ENCODE assay signal across 26 mouse cellular contexts in genomic region chr1:127860492-127860891, GRCm38 (mm10). TPM values are rescaled to one million over a fixed set of nuclear protein-coding genes. Genes with fewer than 3 reads are reported as not detected.
DNase-seq lines count a peak whose midpoint lies in the region; TF ChIP-seq lines count a peak whose summit lies in the region.
"Had no signal": no experiment of that assay in that cellular context is flagged by ENCODE, and none has a peak within 500 bp of the region (broad histone marks: within the 10 kb centered on the region; RNA-seq: fewer than 3 reads in every experiment).

No protein-coding gene starts in this region.

- DNase-seq in right cerebral cortex, adult 18-20 months = peak; percentile 11
- DNase-seq in right cerebral cortex, postnatal 36 days (ENCODE audit: low spot score in 2 of 2) = no peak
- DNase-seq in NIH3T3 (ENCODE audit: low read depth) = peak; percentile 75
- no peak for DNase-seq in left cerebral cortex, adult 8-10 months (ENCODE audit: low spot score in 2 of 2)
- DNase-seq in cerebellum, postnatal 14 days = no peak
- DNase-seq: adrenal gland, adult 2 months; adrenal gland, postnatal 25 days; cerebellum, adult 18-20 months; cerebellum, adult 9-10 months; cerebellum, postnatal 25 days; gastrocnemius, postnatal 36 days; heart, adult 2 months; heart, postnatal 14 days; heart, postnatal 4 days; kidney, adult 18-20 months had no signal

- H3K4me2 ChIP-seq in myocyte (ENCODE audit: low read depth) = peak overlapping the region; percentile 53
- H3K4me2 ChIP-seq: embryonic facial prominence, embryonic 12.5 days; embryonic facial prominence, embryonic 15.5 days; forebrain, embryonic 13.5 days; heart, embryonic 13.5 days; hindbrain, embryonic 14.5 days had no signal

- no peak overlapping the region for H3K4me3 ChIP-seq in myocyte
- H3K4me3 ChIP-seq: embryonic facial prominence, embryonic 12.5 days; embryonic facial prominence, embryonic 15.5 days; erythroblast, embryonic 14.5 days; forebrain, embryonic 13.5 days; heart, adult 2 months; heart, embryonic 10.5 days; heart, embryonic 13.5 days had no signal

- TF ChIP-seq POLR2A in myocyte (IDR thresholded peaks at IDR 0.05; ENCODE audit: insufficient read length, low read depth) = no peak

- H3K27me3 ChIP-seq in myocyte (ENCODE audit: control insufficient read depth, insufficient read depth, insufficient read length) = no peaks in the 10 kb centered on the region
- H3K27me3 ChIP-seq: CH12.LX; embryonic facial prominence, embryonic 12.5 days; embryonic facial prominence, embryonic 15.5 days; forebrain, embryonic 13.5 days; heart, embryonic 13.5 days had no signal

- no peaks in the 10 kb centered on the region for H3K36me3 ChIP-seq in myocyte (ENCODE audit: control insufficient read depth, insufficient read depth)
- H3K36me3 ChIP-seq: embryonic facial prominence, embryonic 12.5 days; embryonic facial prominence, embryonic 15.5 days; G1E; heart, embryonic 10.5 days; heart, embryonic 13.5 days had no signal

- H3K79me2 ChIP-seq in myocyte (ENCODE audit: control insufficient read depth, insufficient read depth) = no peaks in the 10 kb centered on the region

- no peak overlapping the region for H3ac ChIP-seq in myocyte (ENCODE audit: control insufficient read depth, insufficient read length)

TF ChIP-seq in myocyte, 11 proteins besides CTCF, POLR2A, EP300 and RAD21:
- TF ChIP-seq MYOG (IDR thresholded peaks at IDR 0.05; ENCODE audit: control insufficient read depth in 1 of 3, insufficient read depth in 1 of 3, insufficient read length in 2 of 3, low read depth in 2 of 3) (no peak), REST (IDR thresholded peaks at IDR 0.05; ENCODE audit: insufficient read depth, insufficient read length) (no peak), CEBPB (IDR thresholded peaks at IDR 0.05; ENCODE audit: insufficient read depth, poor library complexity, severe bottlenecking) (no peak), POLR2AphosphoS2 (IDR thresholded peaks at IDR 0.05; ENCODE audit: insufficient read length, low read depth) (no peak), SRF (IDR thresholded peaks at IDR 0.05; ENCODE audit: control insufficient read depth, insufficient read length, low read depth) (no peak), MYOD1 (IDR thresholded peaks at IDR 0.05; ENCODE audit: control insufficient read depth in 1 of 3, insufficient read length in 2 of 3, low read depth in 2 of 3) (no peak), TCF3 (IDR thresholded peaks at IDR 0.05; ENCODE audit: insufficient read length, low read depth) (no peak), E2F4 (IDR thresholded peaks at IDR 0.05; ENCODE audit: insufficient read depth) (no peak), USF1 (IDR thresholded peaks at IDR 0.05; ENCODE audit: low read depth) (no peak)

RNA-seq across cellular contexts. Expression of gene Map3k19, which starts 5.7 kb away (rescaled TPM):
- 0.18 TPM for polyA plus RNA-seq in myocyte (2012; fragmentation: generic; extraction: Trizol)
- 1 to 10 TPM; 4.7 to 6.2 (median 5.5) TPM for total RNA-seq in left cerebral cortex, adult 8-10 months (2022)
- total RNA-seq: gastrocnemius, postnatal 36 days; heart, postnatal 4 days had no signal
- polyA plus RNA-seq: erythroblast, embryonic 14.5 days; G1E; heart, embryonic 10.5 days; intestine, embryonic 16.5 days had no signal

RNA-seq across cellular contexts. Expression of gene Rab3gap1, which starts 8.1 kb away (rescaled TPM):
- 20.0 TPM for polyA plus RNA-seq in myocyte (2012; fragmentation: generic; extraction: Trizol)
- 10 to 100 TPM; 79.8 to 85.6 (median 83.1) TPM for total RNA-seq in left cerebral cortex, adult 8-10 months (2022)

Comparison
In these comparisons a context has a peak if more than half of its experiments do, and no peak if none do; other contexts are left out.
1. DNase-seq: peak in right cerebral cortex, adult 18-20 months (single experiment) and NIH3T3 (single experiment); none in right cerebral cortex, postnatal 36 days (0 of 2), left cerebral cortex, adult 8-10 months (0 of 2) and cerebellum, postnatal 14 days (0 of 2).